Mouse (Mus musculus): ENCODE data around the gene Mecom. TPM values are rescaled to one million over a fixed set of nuclear protein-coding genes. Genes with fewer than 3 reads are reported as not detected.

Gene Mecom
- polyA plus RNA-seq, 1 experiment from 2014 or later = 22.4 TPM

- no peak overlapping the region for H3K4me3 ChIP-seq
- H3K9me3 ChIP-seq = no peaks in the 10 kb centered on the region
- peaks cover 19% of the 10 kb centered on the region for H3K4me1 ChIP-seq
- H3K4me2 ChIP-seq = peak overlapping the region; percentile 3; the same call in 1 of the 2 replicates
- no peaks in the 10 kb centered on the region for H3K27me3 ChIP-seq (replicated peaks)
- H3K36me3 ChIP-seq = no peaks in the 10 kb centered on the region
- WGBS = 59% methylated on average over 5 of the region's 5 CpGs
- 0 out of 2 replicates have a peak overlapping the region, but pooled peaks have one; percentile 14 for H3K9ac ChIP-seq
- peak overlapping the region; percentile 48 for H3K27ac ChIP-seq (replicated peaks)
- ATAC-seq (ENCODE audit: extremely low read depth, insufficient number of reproducible peaks, low FRiP score, low TSS enrichment) = no peak
These were observed 386.7 kb downstream of the Mecom start for GRCm38 (mm10) chr3:30160961-30161670.

DNA sequence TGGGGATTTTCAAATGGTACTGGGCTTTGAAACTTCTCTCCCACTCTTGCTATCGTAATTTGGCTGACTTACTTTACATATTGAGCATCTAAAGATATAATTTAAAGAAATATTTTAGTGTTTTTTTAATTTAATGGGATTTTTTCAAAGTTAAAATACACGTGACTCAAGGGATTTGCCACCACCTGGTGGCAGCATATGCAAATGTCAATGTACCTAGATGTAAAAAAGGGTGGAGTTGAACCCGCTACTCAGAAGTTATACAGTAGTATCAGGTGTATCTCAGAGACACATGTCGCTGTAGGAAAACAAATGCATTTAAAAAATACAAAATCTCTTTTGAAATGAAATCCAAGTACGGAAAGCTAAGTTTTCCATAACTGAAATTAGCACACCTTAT, 387.5 kb downstream of the Mecom start:
- H3K9ac ChIP-seq = no peak overlapping the region
- H3K4me1 ChIP-seq = peaks cover 19% of the 10 kb centered on the region
- H3K27ac ChIP-seq (replicated peaks) = no peak overlapping the region
- no peaks in the 10 kb centered on the region for H3K27me3 ChIP-seq (replicated peaks)
- 70% methylated on average over 5 of the region's 5 CpGs for WGBS
- ATAC-seq (ENCODE audit: extremely low read depth, insufficient number of reproducible peaks, low FRiP score, low TSS enrichment) = no peak
- no peaks in the 10 kb centered on the region for H3K36me3 ChIP-seq
- no peak overlapping the region for H3K4me3 ChIP-seq
- no peaks in the 10 kb centered on the region for H3K9me3 ChIP-seq
- H3K4me2 ChIP-seq = no peak overlapping the region

- Histone ChIP-seq H3K27ac (replicated peaks) (no peak overlapping the region), H3K4me2 (no peak overlapping the region), H3K9ac (no peak overlapping the region), H3K36me3 (no peaks in the 10 kb centered on the region), H3K4me1 (peaks cover 19% of the 10 kb centered on the region), H3K4me3 (no peak overlapping the region), H3K9me3 (no peaks in the 10 kb centered on the region), H3K27me3 (replicated peaks) (no peaks in the 10 kb centered on the region)
- 74% methylated on average over 7 of the region's 7 CpGs for WGBS
- no peak for ATAC-seq (ENCODE audit: extremely low read depth, insufficient number of reproducible peaks, low FRiP score, low TSS enrichment)
These were observed 390.6 kb downstream of the Mecom start for GRCm38 (mm10) chr3:30157128-30157670.

DNA sequence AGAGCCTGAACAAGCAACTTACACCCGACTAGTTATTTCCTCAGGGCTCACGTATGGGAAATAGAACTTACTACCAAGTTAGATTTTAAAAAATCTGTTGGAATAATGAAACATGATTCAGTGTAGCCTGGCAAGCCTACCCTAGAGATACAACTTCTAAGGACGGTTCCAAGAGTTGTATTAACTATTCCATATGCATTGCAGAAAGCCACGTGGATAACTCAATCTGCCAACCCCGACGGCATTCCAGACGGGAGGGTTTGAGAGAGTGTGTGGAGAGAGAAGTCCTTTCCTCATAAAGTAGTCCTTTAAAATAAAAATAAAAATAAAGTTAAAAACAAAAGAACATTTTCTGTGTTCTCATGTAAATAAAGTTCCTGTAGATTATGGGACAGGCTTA, 393.4 kb downstream of the Mecom start:
- 79% methylated on average over 7 of the region's 7 CpGs for WGBS
- Histone ChIP-seq H3K4me3 (no peak overlapping the region), H3K9ac (no peak overlapping the region), H3K36me3 (no peaks in the 10 kb centered on the region), H3K4me2 (no peak overlapping the region), H3K4me1 (peaks cover 13% of the 10 kb centered on the region), H3K27ac (replicated peaks) (no peak overlapping the region), H3K27me3 (replicated peaks) (no peaks in the 10 kb centered on the region), H3K9me3 (no peaks in the 10 kb centered on the region)
- ATAC-seq (ENCODE audit: extremely low read depth, insufficient number of reproducible peaks, low FRiP score, low TSS enrichment) = no peak

DNA sequence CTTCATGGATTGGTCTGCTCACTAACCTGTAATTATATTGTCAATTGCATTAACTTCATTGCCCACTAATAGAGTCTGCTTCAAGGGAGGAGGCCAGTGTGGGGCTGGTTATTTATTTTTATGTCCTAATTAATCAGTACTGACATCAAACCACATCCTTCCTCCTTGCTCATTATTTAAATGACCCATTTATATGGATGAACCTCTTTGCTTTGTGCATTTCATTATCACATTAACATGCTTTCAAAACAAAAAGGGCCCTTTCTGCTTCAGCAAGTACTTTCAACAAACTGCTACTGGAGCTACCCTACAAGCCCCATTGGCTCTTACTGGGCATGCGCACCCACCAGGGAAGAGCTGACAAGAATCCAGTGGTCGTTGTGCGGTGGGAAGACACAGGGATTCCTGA, 393.9 kb downstream of the Mecom start:
- 87% methylated on average over 3 of the region's 3 CpGs for WGBS
- Histone ChIP-seq H3K9ac (no peak overlapping the region), H3K27me3 (replicated peaks) (no peaks in the 10 kb centered on the region), H3K4me3 (no peak overlapping the region), H3K27ac (replicated peaks) (no peak overlapping the region), H3K9me3 (no peaks in the 10 kb centered on the region), H3K4me2 (no peak overlapping the region), H3K4me1 (peaks cover 17% of the 10 kb centered on the region), H3K36me3 (no peaks in the 10 kb centered on the region)
- ATAC-seq (ENCODE audit: extremely low read depth, insufficient number of reproducible peaks, low FRiP score, low TSS enrichment) = no peak

DNA sequence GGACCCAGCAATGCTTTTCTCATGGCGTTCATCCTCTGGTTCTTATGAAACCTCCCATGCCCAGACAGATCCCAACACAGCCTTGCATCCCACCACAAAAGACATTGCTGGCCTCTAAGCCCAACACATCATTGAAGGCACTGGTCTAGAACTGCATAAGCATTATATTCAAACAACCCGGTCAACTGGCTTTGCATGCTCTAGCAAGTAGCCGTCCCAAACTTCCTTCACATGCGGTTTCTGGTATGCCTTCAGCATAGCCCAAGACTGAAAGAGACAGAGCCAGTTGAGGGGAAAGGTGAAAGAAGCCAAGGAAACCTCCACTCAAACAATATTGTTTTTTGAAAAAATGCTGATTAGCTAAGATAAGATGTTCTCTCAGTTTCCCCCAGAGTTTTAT, 397.7 kb downstream of the Mecom start:
- H3K27ac ChIP-seq (replicated peaks) = no peak overlapping the region

GRCm38 (mm10) chr3:30148378-30149079, 399.3 kb downstream of the Mecom start:
- H3K9me3 ChIP-seq = no peaks in the 10 kb centered on the region
- H3K36me3 ChIP-seq = no peaks in the 10 kb centered on the region
- WGBS = 65% methylated on average over 8 of the region's 8 CpGs
- no peaks in the 10 kb centered on the region for H3K27me3 ChIP-seq (replicated peaks)
- H3K4me1 ChIP-seq = peaks cover 30% of the 10 kb centered on the region
- no peak overlapping the region for H3K4me3 ChIP-seq
- no peak overlapping the region for H3K4me2 ChIP-seq
- no peak for ATAC-seq (ENCODE audit: extremely low read depth, insufficient number of reproducible peaks, low FRiP score, low TSS enrichment)
- H3K9ac ChIP-seq = no peak overlapping the region
- peak overlapping the region; percentile 32; the same call in 1 of the 2 replicates for H3K27ac ChIP-seq (replicated peaks)

More for the DNA sequence above, 397.7 kb downstream of the Mecom start:
- Histone ChIP-seq H3K4me1 (peaks cover 19% of the 10 kb centered on the region), H3K4me3 (no peak overlapping the region), H3K4me2 (no peak overlapping the region), H3K36me3 (no peaks in the 10 kb centered on the region), H3K27me3 (replicated peaks) (no peaks in the 10 kb centered on the region), H3K9me3 (no peaks in the 10 kb centered on the region), H3K9ac (no peak overlapping the region)
- 86% methylated on average over 4 of the region's 4 CpGs for WGBS
- no peak for ATAC-seq (ENCODE audit: extremely low read depth, insufficient number of reproducible peaks, low FRiP score, low TSS enrichment)

DNA sequence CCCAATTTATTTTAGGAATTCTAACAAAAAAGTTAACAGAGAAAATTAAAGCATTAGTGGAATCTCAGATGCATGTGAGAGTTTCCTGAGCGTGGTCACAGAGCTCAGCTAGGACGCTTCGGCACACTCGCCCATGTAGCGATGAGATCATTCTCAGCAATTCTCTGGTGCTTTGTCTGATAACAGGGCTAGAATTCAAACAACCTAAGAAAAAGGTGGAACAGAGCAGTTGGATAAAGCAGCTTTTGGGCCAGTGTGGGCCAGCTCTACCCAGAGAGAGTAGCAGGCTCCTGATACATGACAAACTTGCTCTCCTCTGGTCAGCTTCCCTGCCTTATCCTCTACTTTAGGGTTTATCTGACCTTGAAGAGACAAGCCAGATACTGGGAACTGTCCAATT, 402.8 kb downstream of the Mecom start:
- no peaks in the 10 kb centered on the region for H3K36me3 ChIP-seq
- peaks cover 32% of the 10 kb centered on the region for H3K4me1 ChIP-seq
- H3K9me3 ChIP-seq = no peaks in the 10 kb centered on the region
- no peak overlapping the region for H3K4me3 ChIP-seq
- H3K27me3 ChIP-seq (replicated peaks) = no peaks in the 10 kb centered on the region
- H3K9ac ChIP-seq = no peak overlapping the region
- WGBS = 59% methylated on average over 5 of the region's 5 CpGs
- no peak for ATAC-seq (ENCODE audit: extremely low read depth, insufficient number of reproducible peaks, low FRiP score, low TSS enrichment)
- 0 out of 2 replicates have a peak overlapping the region, but pooled peaks have one; percentile 39 for H3K27ac ChIP-seq (replicated peaks)
- no peak overlapping the region for H3K4me2 ChIP-seq

DNA sequence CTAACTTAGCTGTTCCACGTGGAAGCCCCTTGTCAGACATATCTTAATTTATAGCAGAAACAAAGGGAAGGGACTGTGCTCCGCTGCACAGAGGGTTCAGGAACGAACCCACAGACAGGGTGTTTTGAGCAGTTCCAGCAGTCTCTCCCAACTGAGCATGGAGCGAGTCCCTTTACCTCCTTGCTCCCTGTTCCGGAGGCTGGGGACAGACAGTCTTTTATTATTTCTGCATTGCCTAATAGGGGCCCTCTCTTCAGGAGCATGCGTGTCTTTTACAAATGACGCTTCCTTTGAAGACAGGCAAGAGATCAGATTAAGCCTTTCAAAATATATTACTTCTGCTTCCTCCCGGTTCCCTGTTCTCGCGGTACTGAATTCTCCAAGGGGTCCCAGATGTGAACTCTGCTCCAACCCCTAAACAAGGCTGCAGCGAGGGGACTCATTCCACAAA, 403.8 kb downstream of the Mecom start:
- Histone ChIP-seq H3K4me2 (no peak overlapping the region), H3K27ac (replicated peaks) (no peak overlapping the region), H3K4me3 (no peak overlapping the region), H3K36me3 (no peaks in the 10 kb centered on the region), H3K4me1 (peaks cover 22% of the 10 kb centered on the region), H3K9ac (no peak overlapping the region), H3K27me3 (replicated peaks) (no peaks in the 10 kb centered on the region), H3K9me3 (no peaks in the 10 kb centered on the region)
- 46% methylated on average over 11 of the region's 11 CpGs for WGBS
- ATAC-seq (ENCODE audit: extremely low read depth, insufficient number of reproducible peaks, low FRiP score, low TSS enrichment) = no peak

GRCm38 (mm10) chr3:30143440-30143839, 404.4 kb downstream of the Mecom start:
- 80% methylated on average over 2 of the region's 2 CpGs for WGBS
- ATAC-seq (ENCODE audit: extremely low read depth, insufficient number of reproducible peaks, low FRiP score, low TSS enrichment) = no peak

GRCm38 (mm10) chr3:30140349-30140748, 407.5 kb downstream of the Mecom start:
- no peaks in the 10 kb centered on the region for H3K36me3 ChIP-seq
- no peak for ATAC-seq (ENCODE audit: extremely low read depth, insufficient number of reproducible peaks, low FRiP score, low TSS enrichment)
- whole genome bisulfite sequencing = 65% methylated on average over 5 of the region's 5 CpGs
- H3K4me2 ChIP-seq = no peak overlapping the region
- H3K9me3 ChIP-seq = no peaks in the 10 kb centered on the region
- no peaks in the 10 kb centered on the region for H3K27me3 ChIP-seq (replicated peaks)
- H3K4me1 ChIP-seq = peaks cover 17% of the 10 kb centered on the region
- H3K9ac ChIP-seq = no peak overlapping the region
- H3K4me3 ChIP-seq = no peak overlapping the region
- H3K27ac ChIP-seq (replicated peaks) = no peak overlapping the region

More at GRCm38 (mm10) chr3:30143440-30143839, 404.4 kb downstream of the Mecom start:
- H3K27me3 ChIP-seq (replicated peaks) = no peaks in the 10 kb centered on the region
- H3K4me3 ChIP-seq = no peak overlapping the region
- no peak overlapping the region for H3K4me2 ChIP-seq
- no peaks in the 10 kb centered on the region for H3K36me3 ChIP-seq
- no peak overlapping the region for H3K9ac ChIP-seq
- H3K4me1 ChIP-seq = peaks cover 17% of the 10 kb centered on the region
- H3K9me3 ChIP-seq = no peaks in the 10 kb centered on the region
- H3K27ac ChIP-seq (replicated peaks) = no peak overlapping the region

All from heart, embryonic 13.5 days (tissue).